Mouse (Mus musculus) hindbrain, embryonic 13.5 days (tissue): Measurements from ENCODE around the gene Gm20388. TPM values are rescaled to one million over a fixed set of nuclear protein-coding genes. Genes with fewer than 3 reads are reported as not detected.

ENCODE experiments used
- ATAC-seq: fragments of 200-750 bp; cut with Nextera tagmentation; 2 replicates; pipeline ENCODE4 v1.8.0; 2017; ENCODE audit warnings: moderate TSS enrichment; ENCODE audit not compliant: low FRiP score
- H3K27ac ChIP-seq: fragments of 300-500 bp; sonication (generic); 2 replicates; pipeline ENCODE4 v1.5.1; 2015; ENCODE audit warnings: inconsistent platforms, mild to moderate bottlenecking, moderate library complexity
- H3K27me3 ChIP-seq: fragments of 300-500 bp; sonication (generic); 2 replicates; pipeline ENCODE4 v1.6.1; 2015; ENCODE audit warnings: mild to moderate bottlenecking, inconsistent platforms
- H3K36me3 ChIP-seq: fragments of 300-500 bp; sonication (generic); 2 replicates; pipeline ENCODE4 v1.6.1; 2015; ENCODE audit warnings: mild to moderate bottlenecking, inconsistent platforms
- H3K4me1 ChIP-seq: fragments of 300-500 bp; sonication (generic); replicated peaks from 2 replicates; pipeline ENCODE4 v1.6.1; 2015; ENCODE audit warnings: inconsistent platforms
- H3K4me2 ChIP-seq: fragments of 300-500 bp; sonication (generic); 2 replicates; pipeline ENCODE4 v1.6.1; 2015; ENCODE audit warnings: inconsistent platforms, mild to moderate bottlenecking, moderate library complexity
- H3K4me3 ChIP-seq: fragments of 300-500 bp; sonication (generic); 2 replicates; pipeline ENCODE4 v1.5.1; 2015; ENCODE audit warnings: mild to moderate bottlenecking, inconsistent platforms
- H3K9ac ChIP-seq: fragments of 300-500 bp; sonication (generic); 2 replicates; pipeline ENCODE4 v1.6.1; 2015; ENCODE audit warnings: mild to moderate bottlenecking, inconsistent platforms
- H3K9me3 ChIP-seq: fragments of 300-500 bp; sonication (generic); 2 replicates; pipeline ENCODE4 v1.6.1; 2016; ENCODE audit warnings: inconsistent platforms
- WGBS: fragments of 180-500 bp; shearing (Covaris S2); methylation state at CpG from one replicate; pipeline ENCODE4 v1.1.7; 2015; 5-methylcytosine and 5-hydroxymethylcytosine counted together
- polyA plus RNA-seq: library from polyadenylated mRNA; unstranded; fragments of >200 nt; fragmentation: Nextera tagmentation; extraction: Ambion mirVana; gene quantifications from 2 replicates; pipeline ENCODE4 v1.2.1, GENCODE M21; 2015

Gene Gm20388
- polyA plus RNA-seq, 1 experiment from 2014 or later = 1.9 TPM

GRCm38 (mm10) chr8:123756901-123757300, 3846.3 kb downstream of the Gm20388 start:
- H3K4me2 ChIP-seq = no peak overlapping the region
- no peaks in the 10 kb centered on the region for H3K9me3 ChIP-seq
- no peak overlapping the region for H3K9ac ChIP-seq
- H3K4me3 ChIP-seq = no peak overlapping the region
- no peak overlapping the region for H3K27ac ChIP-seq
- peaks cover 7% of the 10 kb centered on the region; the same call in 1 of the 2 replicates for H3K27me3 ChIP-seq
- no peak for ATAC-seq
- H3K4me1 ChIP-seq = peaks cover 51% of the 10 kb centered on the region
- H3K36me3 ChIP-seq = no peaks in the 10 kb centered on the region
- 89% methylated on average over 8 of the region's 8 CpGs for WGBS

DNA sequence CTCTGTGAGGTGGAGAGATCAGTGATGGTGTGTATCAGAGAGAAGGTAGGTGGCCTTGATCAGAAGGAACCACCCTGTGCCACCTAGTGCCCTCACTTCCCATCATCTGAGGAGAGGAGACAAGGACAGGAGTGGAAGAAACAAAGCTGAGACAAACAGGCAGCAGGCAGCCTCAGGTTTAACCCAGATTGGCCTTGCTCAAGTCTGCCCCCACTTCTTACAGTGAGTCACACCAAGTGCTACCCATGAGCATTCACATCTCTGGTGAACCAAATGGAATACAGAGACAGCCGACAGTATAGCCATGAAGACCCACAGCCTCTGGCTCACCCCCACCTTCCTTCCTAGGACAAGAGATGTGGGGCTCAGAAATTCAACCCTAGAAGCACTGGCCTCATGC, 3848.3 kb downstream of the Gm20388 start:
- no peak overlapping the region for H3K27ac ChIP-seq
- no peaks in the 10 kb centered on the region for H3K36me3 ChIP-seq
- H3K4me2 ChIP-seq = no peak overlapping the region
- H3K9ac ChIP-seq = no peak overlapping the region
- peaks cover 7% of the 10 kb centered on the region; the same call in 1 of the 2 replicates for H3K27me3 ChIP-seq
- no peaks in the 10 kb centered on the region for H3K9me3 ChIP-seq
- H3K4me3 ChIP-seq = no peak overlapping the region
- WGBS = 86% methylated on average over 1 of the region's 1 CpGs
- H3K4me1 ChIP-seq = peaks cover 42% of the 10 kb centered on the region
- ATAC-seq = no peak

GRCm38 (mm10) chr8:123759933-123760332, 3849.3 kb downstream of the Gm20388 start:
- WGBS = 3% methylated on average over 10 of the region's 10 CpGs
- Histone ChIP-seq H3K4me3 (0 out of 2 replicates have a peak overlapping the region, but pooled peaks have one; percentile 16), H3K4me1 (peaks cover 36% of the 10 kb centered on the region), H3K27ac (no peak overlapping the region), H3K9ac (no peak overlapping the region), H3K27me3 (peaks cover 3% of the 10 kb centered on the region; the same call in 1 of the 2 replicates), H3K4me2 (peak overlapping the region; percentile 45), H3K9me3 (no peaks in the 10 kb centered on the region), H3K36me3 (no peaks in the 10 kb centered on the region)
- peak; percentile 71 for ATAC-seq

GRCm38 (mm10) chr8:123760579-123760978, 3849.9 kb downstream of the Gm20388 start:
- H3K27me3 ChIP-seq = no peaks in the 10 kb centered on the region
- no peak; the same call in 1 of the 2 replicates for ATAC-seq
- no peak overlapping the region for H3K4me3 ChIP-seq
- H3K9me3 ChIP-seq = no peaks in the 10 kb centered on the region
- 45% methylated on average over 5 of the region's 5 CpGs for WGBS
- H3K36me3 ChIP-seq = no peaks in the 10 kb centered on the region
- peaks cover 39% of the 10 kb centered on the region for H3K4me1 ChIP-seq
- H3K4me2 ChIP-seq = peak overlapping the region; percentile 45
- H3K27ac ChIP-seq = no peak overlapping the region
- no peak overlapping the region for H3K9ac ChIP-seq

GRCm38 (mm10) chr8:123761266-123761882, 3850.7 kb downstream of the Gm20388 start:
- Histone ChIP-seq H3K4me3 (no peak overlapping the region), H3K9me3 (no peaks in the 10 kb centered on the region), H3K36me3 (no peaks in the 10 kb centered on the region), H3K4me2 (no peak overlapping the region), H3K27ac (no peak overlapping the region), H3K27me3 (no peaks in the 10 kb centered on the region), H3K4me1 (peaks cover 39% of the 10 kb centered on the region), H3K9ac (no peak overlapping the region)
- WGBS = 46% methylated on average over 12 of the region's 12 CpGs
- no peak for ATAC-seq

DNA sequence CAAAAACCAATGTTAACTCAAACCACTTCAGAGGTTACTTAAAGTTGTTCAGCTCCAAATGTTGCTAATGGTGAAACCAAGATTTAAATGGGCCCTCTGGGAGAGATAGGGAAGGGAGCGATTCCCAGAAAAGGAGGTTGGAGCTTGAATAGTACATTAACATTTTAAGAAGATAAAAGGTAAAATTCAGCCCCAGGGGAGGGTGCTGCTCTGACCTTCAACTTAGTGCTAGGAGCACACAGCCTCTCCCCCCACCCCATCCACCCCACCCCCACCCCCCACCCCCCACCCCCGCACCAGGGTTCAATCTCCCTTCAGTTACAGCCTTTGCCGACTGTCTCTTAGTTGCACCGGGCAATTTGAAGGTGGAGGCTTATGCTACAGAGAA, 3851.2 kb downstream of the Gm20388 start:
- Histone ChIP-seq H3K9ac (no peak overlapping the region), H3K4me2 (no peak overlapping the region), H3K27me3 (no peaks in the 10 kb centered on the region), H3K36me3 (no peaks in the 10 kb centered on the region), H3K4me3 (no peak overlapping the region), H3K9me3 (no peaks in the 10 kb centered on the region), H3K4me1 (peaks cover 39% of the 10 kb centered on the region), H3K27ac (no peak overlapping the region)
- ATAC-seq = no peak
- WGBS = 36% methylated on average over 4 of the region's 4 CpGs

GRCm38 (mm10) chr8:123763355-123763754, 3852.7 kb downstream of the Gm20388 start:
- 71% methylated on average over 7 of the region's 7 CpGs for WGBS
- Histone ChIP-seq H3K4me3 (no peak overlapping the region), H3K4me1 (peaks cover 39% of the 10 kb centered on the region), H3K9ac (no peak overlapping the region), H3K36me3 (no peaks in the 10 kb centered on the region), H3K27me3 (0 out of 2 replicates have a peak, but pooled peaks cover 5% of the 10 kb centered on the region), H3K27ac (no peak overlapping the region), H3K4me2 (no peak overlapping the region), H3K9me3 (no peaks in the 10 kb centered on the region)
- ATAC-seq = no peak

DNA sequence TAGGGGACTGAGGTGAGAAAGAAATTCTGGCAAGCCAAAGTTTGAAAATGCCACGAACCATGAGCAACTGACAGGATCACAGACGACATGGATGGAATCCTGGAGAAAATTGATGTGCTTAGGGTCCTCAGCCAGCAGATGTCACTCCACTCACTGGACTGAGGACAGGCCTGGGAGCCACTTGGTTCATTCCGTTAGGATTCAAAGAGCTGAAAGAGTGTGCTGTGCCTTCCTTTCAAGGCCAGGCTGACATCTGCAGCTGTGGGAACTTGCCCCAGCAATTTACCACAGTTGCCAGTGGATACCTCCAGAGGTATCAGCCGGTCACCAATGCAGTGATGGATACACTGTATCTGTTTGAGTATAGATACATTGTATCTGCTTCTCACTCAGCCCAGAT, 3854.0 kb downstream of the Gm20388 start:
- 0 out of 2 replicates have a peak, but pooled peaks cover 5% of the 10 kb centered on the region for H3K27me3 ChIP-seq
- WGBS = 34% methylated on average over 4 of the region's 4 CpGs
- ATAC-seq = no peak
- no peaks in the 10 kb centered on the region for H3K9me3 ChIP-seq
- H3K27ac ChIP-seq = no peak overlapping the region
- no peak overlapping the region for H3K4me3 ChIP-seq
- no peaks in the 10 kb centered on the region for H3K36me3 ChIP-seq
- H3K4me2 ChIP-seq = no peak overlapping the region
- H3K9ac ChIP-seq = no peak overlapping the region
- peaks cover 36% of the 10 kb centered on the region for H3K4me1 ChIP-seq

DNA sequence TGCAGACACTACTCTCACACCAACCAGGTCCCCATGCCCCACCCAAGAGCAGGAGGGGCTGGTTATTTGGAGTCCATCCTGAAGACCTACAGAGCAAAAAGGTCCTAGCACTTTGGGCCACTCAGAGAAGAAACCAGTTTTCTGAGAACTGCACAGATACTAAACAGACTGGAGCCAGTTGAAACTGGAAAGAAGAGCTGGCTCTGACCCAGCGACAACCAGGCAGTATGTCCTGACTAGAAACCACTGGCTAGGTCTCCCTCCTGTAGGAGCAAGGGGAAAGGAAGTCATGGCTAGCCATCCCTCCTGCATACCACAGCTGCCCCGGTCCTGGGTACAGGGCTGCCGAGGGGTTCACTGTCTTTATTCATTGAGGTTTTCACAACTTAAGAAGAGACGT, 3855.9 kb downstream of the Gm20388 start:
- peak overlapping the region; percentile 29; the same call in 1 of the 2 replicates for H3K9ac ChIP-seq
- no peak overlapping the region for H3K4me2 ChIP-seq
- 75% methylated on average over 4 of the region's 4 CpGs for WGBS
- H3K36me3 ChIP-seq = no peaks in the 10 kb centered on the region
- no peak for ATAC-seq
- no peaks in the 10 kb centered on the region for H3K9me3 ChIP-seq
- peaks cover 18% of the 10 kb centered on the region for H3K4me1 ChIP-seq
- H3K4me3 ChIP-seq = no peak overlapping the region
- H3K27ac ChIP-seq = no peak overlapping the region
- H3K27me3 ChIP-seq = 0 out of 2 replicates have a peak, but pooled peaks cover 5% of the 10 kb centered on the region

DNA sequence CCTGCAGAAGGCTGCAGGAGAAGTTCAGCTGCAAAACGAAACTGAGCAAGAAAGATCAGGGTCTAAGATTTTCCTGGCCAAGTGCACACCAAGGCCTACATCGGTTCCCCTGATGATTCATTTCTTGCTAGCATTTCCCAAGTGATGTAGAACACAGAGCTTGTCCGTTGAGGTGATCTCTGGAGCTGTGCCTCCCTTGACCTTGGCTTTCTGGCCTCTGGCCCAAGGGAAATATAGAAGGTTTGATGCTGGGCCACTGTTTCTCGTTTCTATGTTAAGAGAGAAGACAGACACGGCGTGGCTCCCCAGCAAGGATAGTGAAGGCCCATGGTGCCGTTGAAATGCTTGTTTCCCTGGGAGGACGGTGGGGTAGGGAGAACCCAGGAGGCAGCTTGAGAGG, 3857.2 kb downstream of the Gm20388 start:
- H3K9ac ChIP-seq = no peak overlapping the region
- no peak overlapping the region for H3K27ac ChIP-seq
- no peak overlapping the region for H3K4me3 ChIP-seq
- no peaks in the 10 kb centered on the region for H3K36me3 ChIP-seq
- H3K27me3 ChIP-seq = 0 out of 2 replicates have a peak, but pooled peaks cover 9% of the 10 kb centered on the region
- 75% methylated on average over 8 of the region's 8 CpGs for WGBS
- no peak overlapping the region for H3K4me2 ChIP-seq
- no peak for ATAC-seq
- peaks cover 10% of the 10 kb centered on the region for H3K4me1 ChIP-seq
- no peaks in the 10 kb centered on the region for H3K9me3 ChIP-seq

DNA sequence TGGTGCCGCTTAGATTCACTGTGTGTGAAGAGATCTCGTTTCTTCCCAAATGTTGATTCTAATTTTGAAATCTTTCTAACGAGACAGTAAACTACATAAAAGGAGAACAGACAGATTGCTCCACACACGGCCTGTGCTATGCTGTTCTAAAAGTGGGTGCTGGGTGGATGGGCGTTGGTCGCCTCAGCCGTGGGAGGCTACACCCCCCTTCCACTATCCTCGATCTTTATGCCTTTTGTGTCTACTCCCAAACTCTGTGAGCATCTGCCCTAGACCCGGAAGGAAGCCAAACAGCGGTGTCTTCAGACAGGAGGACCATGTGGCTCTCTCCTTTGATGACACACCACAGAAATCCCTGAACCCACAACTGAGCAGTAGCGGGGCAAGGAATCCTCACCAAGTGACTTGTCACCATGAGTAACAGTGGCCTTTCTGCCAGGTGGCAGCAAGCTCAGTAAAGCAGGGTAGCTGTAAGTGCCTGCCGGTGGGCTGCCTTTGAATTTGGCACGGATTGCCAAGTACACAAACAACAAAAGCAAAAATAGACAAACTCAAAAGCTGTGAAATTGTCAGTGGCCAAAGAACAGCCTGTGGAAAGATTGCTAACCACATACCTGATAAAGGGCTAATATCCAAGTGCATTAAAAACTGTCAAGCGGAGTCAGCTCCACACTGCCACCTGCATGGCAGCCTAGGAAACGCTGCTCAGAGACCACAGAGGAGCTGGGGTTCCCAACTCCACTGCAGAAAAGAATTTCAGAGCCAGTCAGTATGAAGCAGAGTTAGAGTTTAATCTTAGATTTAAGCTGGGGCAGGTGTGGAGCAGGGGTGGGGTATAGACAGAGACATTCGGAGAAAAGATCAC, 3858.1 kb downstream of the Gm20388 start:
- no peaks in the 10 kb centered on the region for H3K36me3 ChIP-seq
- H3K27me3 ChIP-seq = 0 out of 2 replicates have a peak, but pooled peaks cover 9% of the 10 kb centered on the region
- no peak overlapping the region for H3K27ac ChIP-seq
- no peak overlapping the region for H3K4me3 ChIP-seq
- 70% methylated on average over 16 of the region's 16 CpGs for whole genome bisulfite sequencing
- H3K4me2 ChIP-seq = no peak overlapping the region
- H3K9ac ChIP-seq = no peak overlapping the region
- ATAC-seq = no peak
- no peaks in the 10 kb centered on the region for H3K9me3 ChIP-seq
- H3K4me1 ChIP-seq = 0 out of 2 replicates have a peak, but pooled peaks cover 13% of the 10 kb centered on the region

- 62% methylated on average over 12 of the region's 12 CpGs for WGBS
- ATAC-seq = no peak
- Histone ChIP-seq H3K9ac (no peak overlapping the region), H3K27ac (peak overlapping the region; percentile 40; the same call in 1 of the 2 replicates), H3K4me3 (no peak overlapping the region), H3K4me1 (peaks cover 16% of the 10 kb centered on the region; the same call in 1 of the 2 replicates), H3K9me3 (no peaks in the 10 kb centered on the region), H3K36me3 (no peaks in the 10 kb centered on the region), H3K4me2 (no peak overlapping the region), H3K27me3 (0 out of 2 replicates have a peak, but pooled peaks cover 4% of the 10 kb centered on the region)
Observed at GRCm38 (mm10) chr8:123773468-123773867, 3862.8 kb downstream of the Gm20388 start.
